ENCODE assay signal across 12 mouse cellular contexts in the genomic region with DNA sequence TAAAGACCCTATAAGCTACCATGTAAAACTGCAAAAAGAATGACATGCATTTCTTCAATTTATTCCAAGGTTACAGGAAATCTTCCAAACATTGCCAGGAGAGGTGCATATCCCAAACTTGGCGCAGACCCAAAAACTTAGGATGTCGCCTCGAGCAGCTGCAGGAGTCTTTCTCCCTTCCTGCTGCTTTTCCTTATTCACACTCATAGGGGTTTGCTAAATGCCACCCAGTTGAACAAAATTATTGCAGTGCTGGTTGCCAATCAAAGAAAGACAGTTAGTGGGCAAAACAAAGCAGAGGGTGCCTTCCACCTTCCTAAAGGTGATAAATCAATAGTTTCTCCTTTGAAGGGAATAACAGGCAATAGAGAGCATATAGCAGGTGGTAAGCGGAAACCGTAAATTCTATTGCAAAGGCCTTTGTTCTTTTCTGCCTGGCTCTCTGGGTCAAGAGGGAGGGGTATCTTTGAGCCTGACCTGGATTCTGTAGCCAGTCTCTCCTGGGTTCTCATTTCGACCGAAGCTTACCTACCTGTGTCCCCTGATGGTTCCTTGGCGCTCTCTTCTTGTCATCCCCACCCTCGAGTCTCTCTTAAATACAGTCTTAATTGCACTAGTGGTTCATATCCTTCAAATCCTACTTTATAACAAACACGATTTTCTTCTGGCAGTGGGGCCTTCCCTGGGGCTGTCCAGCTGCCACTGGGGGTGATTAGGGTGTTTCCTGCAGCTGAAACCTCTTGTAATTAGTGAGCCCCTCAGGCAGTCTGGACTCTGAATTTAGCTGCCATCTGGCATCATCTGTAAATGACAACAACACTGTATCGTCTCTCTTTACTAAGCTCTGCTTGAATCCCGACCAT.
DNase-seq lines count a peak whose midpoint lies in the region; ATAC-seq and TF ChIP-seq lines count a peak whose summit lies in the region.
"Had no signal": no experiment of that assay in that cellular context is flagged by ENCODE, and none has a peak within 500 bp of the region (broad histone marks: within the 10 kb centered on the region; RNA-seq: fewer than 3 reads in every experiment).

No protein-coding gene starts in this region.

- H3K4me2 ChIP-seq in embryonic facial prominence, embryonic 13.5 days: no peak overlapping the region
- H3K4me2 ChIP-seq in hindbrain, embryonic 12.5 days (replicated peaks): no peak overlapping the region
- H3K4me2 ChIP-seq in midbrain, embryonic 13.5 days (replicated peaks): no peak overlapping the region
- H3K4me2 ChIP-seq: heart, embryonic 11.5 days had no signal

- 45% methylated on average over 12 of the region's 12 CpGs for WGBS in embryonic facial prominence, embryonic 13.5 days
- WGBS in hindbrain, embryonic 12.5 days: 57% methylated on average over 12 of the region's 12 CpGs
- WGBS in midbrain, embryonic 13.5 days: 54% methylated on average over 12 of the region's 12 CpGs

- H3K4me3 ChIP-seq in gastrocnemius, adult 2 months: no peak overlapping the region
- H3K4me3 ChIP-seq in embryonic facial prominence, embryonic 13.5 days: no peak overlapping the region
- H3K4me3 ChIP-seq in hindbrain, embryonic 12.5 days: no peak overlapping the region
- no peak overlapping the region for H3K4me3 ChIP-seq in midbrain, embryonic 13.5 days (replicated peaks)

- TF ChIP-seq CTCF in gastrocnemius, adult 2 months (IDR thresholded peaks at IDR 0.05): no peak

- 0 out of 2 replicates have a peak, but pooled peaks have one; percentile 37 for ATAC-seq in embryonic facial prominence, embryonic 13.5 days (ENCODE audit: insufficient number of reproducible peaks, insufficient read depth, low FRiP score, low TSS enrichment, low read depth)
- ATAC-seq in hindbrain, embryonic 12.5 days (ENCODE audit: low FRiP score): peak; percentile 82
- ATAC-seq in midbrain, embryonic 13.5 days: peak; percentile 82
- no peak for ATAC-seq in megakaryocyte, adult 5-6 weeks (ENCODE audit: poor library complexity, severe bottlenecking)

- H3K36me3 ChIP-seq in embryonic facial prominence, embryonic 13.5 days: no peaks in the 10 kb centered on the region
- H3K36me3 ChIP-seq in hindbrain, embryonic 12.5 days: no peaks in the 10 kb centered on the region
- no peaks in the 10 kb centered on the region for H3K36me3 ChIP-seq in midbrain, embryonic 13.5 days

- H3K27ac ChIP-seq in gastrocnemius, adult 2 months: no peak overlapping the region
- H3K27ac ChIP-seq in embryonic facial prominence, embryonic 13.5 days: no peak overlapping the region
- peak overlapping the region; percentile 55 for H3K27ac ChIP-seq in hindbrain, embryonic 12.5 days
- H3K27ac ChIP-seq in midbrain, embryonic 13.5 days: peak overlapping the region; percentile 59

- no peaks in the 10 kb centered on the region for H3K9me3 ChIP-seq in embryonic facial prominence, embryonic 13.5 days
- H3K9me3 ChIP-seq in hindbrain, embryonic 12.5 days (replicated peaks): no peaks in the 10 kb centered on the region
- no peaks in the 10 kb centered on the region for H3K9me3 ChIP-seq in midbrain, embryonic 13.5 days

- peak; percentile 3 for DNase-seq in gastrocnemius, postnatal 14 days
- DNase-seq in gastrocnemius, adult 2 months: no peak
- DNase-seq in heart, adult 8-10 months (ENCODE audit: low spot score): no peak
- DNase-seq in frontal cortex, adult 2 months (ENCODE audit: extremely low spot score in 1 of 2, low spot score in 1 of 2): no peak
- DNase-seq: adrenal gland, postnatal 25 days; cerebellum, adult 2 months; lung, postnatal 10 days had no signal

- intact Hi-C loops in gastrocnemius, postnatal 14 days (cut with DNase I; ENCODE audit: low total_unique reads): no loop called here
- intact Hi-C loops in gastrocnemius, adult 2 months (cut with DNase I): no loop called here

- H3K9ac ChIP-seq in embryonic facial prominence, embryonic 13.5 days: no peak overlapping the region
- H3K9ac ChIP-seq in hindbrain, embryonic 12.5 days: no peak overlapping the region
- no peak overlapping the region for H3K9ac ChIP-seq in midbrain, embryonic 13.5 days (replicated peaks)

- peaks cover 10% of the 10 kb centered on the region for H3K4me1 ChIP-seq in embryonic facial prominence, embryonic 13.5 days
- peaks cover 8% of the 10 kb centered on the region for H3K4me1 ChIP-seq in hindbrain, embryonic 12.5 days
- peaks cover 10% of the 10 kb centered on the region for H3K4me1 ChIP-seq in midbrain, embryonic 13.5 days (replicated peaks)

- H3K27me3 ChIP-seq in embryonic facial prominence, embryonic 13.5 days: no peaks in the 10 kb centered on the region
- H3K27me3 ChIP-seq in hindbrain, embryonic 12.5 days: no peaks in the 10 kb centered on the region
- H3K27me3 ChIP-seq in midbrain, embryonic 13.5 days: no peaks in the 10 kb centered on the region

Comparison
In these comparisons a context has a peak if more than half of its experiments do, and no peak if none do; other contexts are left out.
1. H3K27ac ChIP-seq: peak in hindbrain, embryonic 12.5 days (single experiment) and midbrain, embryonic 13.5 days (single experiment); none in gastrocnemius, adult 2 months (single experiment) and embryonic facial prominence, embryonic 13.5 days (single experiment).